Mouse (Mus musculus) lung, adult 2 months (tissue): ENCODE results near the gene Metap1.

Experiments
- CTCF ChIP-seq: fragments of 200-500 bp; IDR thresholded peaks from 2 replicates; pipeline ENCODE4 v1.5.1; 2011; ENCODE audit warnings: mild to moderate bottlenecking, low read length, control low read depth; ENCODE audit not compliant: insufficient read depth
- POLR2A ChIP-seq: fragments of 200-500 bp; IDR thresholded peaks from 2 replicates; pipeline ENCODE4 v1.6.1; 2011; ENCODE audit warnings: low read depth, mild to moderate bottlenecking, control low read depth, low read length, borderline replicate concordance; ENCODE audit errors: extremely low read depth

DNA sequence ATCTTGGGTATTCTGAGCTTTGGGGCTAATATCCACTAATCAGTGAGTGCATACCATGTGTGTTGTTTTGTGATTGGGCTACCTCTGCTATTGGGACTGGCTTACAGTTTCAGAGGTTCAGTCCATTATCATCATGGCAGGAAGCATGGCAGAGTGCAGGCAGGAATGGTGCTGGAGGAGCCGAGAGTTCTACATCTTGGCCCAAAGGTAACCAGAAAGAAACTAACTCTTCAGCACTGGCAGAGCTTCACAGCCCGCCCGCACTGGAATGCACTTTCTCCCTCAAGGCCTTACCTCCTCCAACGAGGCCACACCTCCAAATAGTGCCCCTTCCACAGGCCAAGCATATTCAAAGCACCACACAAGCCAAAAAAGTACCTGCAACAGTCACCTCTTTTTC is 9.4 kb upstream of the Metap1 start:
- TF ChIP-seq CTCF, result no peak
- TF ChIP-seq POLR2A, result no peak
